Mouse (Mus musculus) hematopoietic multipotent progenitor cell, adult 10-12 weeks (in vitro differentiated cells): ENCODE measurements around the gene Ccl17. TPM values are rescaled to one million over a fixed set of nuclear protein-coding genes. Genes with fewer than 3 reads are reported as not detected.

ENCODE experiments used
- polyA plus RNA-seq: library from polyadenylated mRNA; stranded (reverse); fragments of >175 nt; gene quantifications from 2 replicates; pipeline ENCODE4 v1.2.3, GENCODE M21; 2012; ENCODE audit warnings: low replicate concordance

Gene Ccl17
- polyA plus RNA-seq: not detected in 2 replicates

DNA sequence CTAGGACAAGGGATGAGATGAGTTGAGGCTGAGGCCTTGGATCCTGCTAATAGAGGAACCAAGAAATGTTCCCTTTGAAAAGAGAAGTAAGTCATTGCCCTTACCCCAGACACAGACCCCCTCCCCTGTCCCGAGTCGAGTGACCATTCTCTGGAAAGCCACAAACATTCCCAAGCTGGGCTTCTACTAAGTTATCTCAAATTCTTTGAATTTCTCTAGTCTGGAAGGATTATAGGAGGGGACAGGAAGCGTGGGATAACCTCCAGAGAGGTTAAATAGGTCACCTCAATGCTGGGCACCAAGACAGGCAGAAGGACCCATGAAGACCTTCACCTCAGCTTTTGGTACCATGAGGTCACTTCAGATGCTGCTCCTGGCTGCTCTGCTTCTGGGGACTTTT, at the start of gene Ccl17:
Ccl17 (plus strand) TSS at position 301 of the 400 bp plus-strand sequence.

DNA sequence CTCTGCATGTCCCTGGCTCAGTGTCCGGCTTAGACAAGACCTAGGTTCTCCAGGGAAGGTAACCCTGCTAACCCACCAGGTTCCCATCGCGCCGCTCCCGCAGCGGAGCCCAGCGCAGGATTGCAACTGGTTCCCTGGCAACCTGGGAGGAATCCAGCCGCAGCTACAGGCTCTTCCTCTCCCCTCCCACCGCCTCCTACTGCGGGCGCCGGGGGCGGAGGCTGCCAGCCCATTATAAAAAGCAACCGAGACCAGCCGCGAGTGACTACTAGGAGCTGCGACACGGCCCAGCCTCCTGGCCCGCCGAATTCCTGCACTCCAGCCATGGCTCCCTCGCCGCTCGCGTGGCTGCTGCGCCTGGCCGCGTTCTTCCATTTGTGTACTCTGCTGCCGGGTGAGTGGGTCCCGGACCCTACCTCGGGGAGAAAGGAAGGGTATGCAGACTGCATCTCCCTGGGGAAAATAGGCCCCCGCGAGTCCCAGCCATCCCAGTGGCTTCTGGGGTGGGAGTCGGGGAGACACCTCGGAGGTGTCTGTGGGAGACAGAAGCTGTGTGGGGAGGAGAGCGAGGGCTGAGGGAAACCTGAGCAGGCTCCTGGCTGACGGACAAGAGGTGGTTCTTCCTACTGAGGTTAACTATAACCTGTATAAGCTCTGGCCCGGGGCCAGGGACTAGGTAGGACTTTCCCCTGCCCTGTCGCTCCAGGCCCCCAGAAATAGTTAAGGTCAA, 38.1 kb upstream of the Ccl17 start, which contains the start of gene Cx3cl1:
Cx3cl1 (plus strand) TSS at position 69 of the 730 bp plus-strand sequence.

DNA sequence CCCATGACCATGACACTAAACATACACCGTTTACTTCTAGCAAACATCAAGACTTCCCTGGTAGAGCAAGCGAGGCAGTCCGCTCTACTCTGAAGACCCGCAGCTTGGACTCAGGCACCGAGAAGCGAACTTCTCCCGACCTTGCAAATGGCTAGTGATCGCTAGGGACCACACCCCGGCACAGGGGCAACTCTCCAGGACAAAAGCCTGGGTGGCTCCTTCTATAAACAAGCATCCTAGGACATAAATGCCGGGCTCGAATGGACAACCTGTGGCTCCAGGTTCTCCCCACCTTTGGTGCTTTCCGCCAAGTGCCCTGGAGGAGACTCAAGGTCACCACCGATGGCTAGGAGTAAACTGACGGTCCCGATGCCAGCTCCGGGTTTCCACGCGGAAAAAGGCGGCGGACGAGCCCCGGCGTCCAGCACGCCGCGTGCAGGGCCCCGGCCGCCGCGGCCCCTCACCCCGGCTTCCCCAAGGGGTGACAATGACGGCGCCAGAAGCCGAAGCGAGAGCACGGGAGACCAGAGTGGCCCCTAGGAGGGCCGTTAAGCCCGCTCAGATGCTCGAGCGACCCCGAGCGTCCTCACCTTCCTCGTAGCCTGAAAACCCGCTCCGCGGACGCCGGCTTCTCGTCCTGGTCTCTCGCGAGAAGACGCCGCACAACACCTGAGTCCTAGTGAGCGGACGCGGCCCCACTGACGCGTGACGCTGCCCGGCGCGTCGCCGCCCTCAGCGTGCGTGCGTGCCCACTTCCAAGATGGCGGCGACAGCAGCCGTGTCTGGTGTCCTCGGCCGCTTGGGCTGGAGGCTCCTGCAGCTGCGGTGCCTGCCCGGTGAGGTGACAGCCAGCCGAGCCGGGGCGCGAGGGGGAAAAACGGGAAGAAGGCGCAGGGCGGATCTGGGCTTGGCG, 27.7 kb downstream of the Ccl17 start, which contains the start of the genes Coq9 and Ciapin1:
Coq9 (plus strand) TSS at position 660 of the 913 bp plus-strand sequence.
Ciapin1 (minus strand) TSS at position 697 of the 913 bp plus-strand sequence.

DNA sequence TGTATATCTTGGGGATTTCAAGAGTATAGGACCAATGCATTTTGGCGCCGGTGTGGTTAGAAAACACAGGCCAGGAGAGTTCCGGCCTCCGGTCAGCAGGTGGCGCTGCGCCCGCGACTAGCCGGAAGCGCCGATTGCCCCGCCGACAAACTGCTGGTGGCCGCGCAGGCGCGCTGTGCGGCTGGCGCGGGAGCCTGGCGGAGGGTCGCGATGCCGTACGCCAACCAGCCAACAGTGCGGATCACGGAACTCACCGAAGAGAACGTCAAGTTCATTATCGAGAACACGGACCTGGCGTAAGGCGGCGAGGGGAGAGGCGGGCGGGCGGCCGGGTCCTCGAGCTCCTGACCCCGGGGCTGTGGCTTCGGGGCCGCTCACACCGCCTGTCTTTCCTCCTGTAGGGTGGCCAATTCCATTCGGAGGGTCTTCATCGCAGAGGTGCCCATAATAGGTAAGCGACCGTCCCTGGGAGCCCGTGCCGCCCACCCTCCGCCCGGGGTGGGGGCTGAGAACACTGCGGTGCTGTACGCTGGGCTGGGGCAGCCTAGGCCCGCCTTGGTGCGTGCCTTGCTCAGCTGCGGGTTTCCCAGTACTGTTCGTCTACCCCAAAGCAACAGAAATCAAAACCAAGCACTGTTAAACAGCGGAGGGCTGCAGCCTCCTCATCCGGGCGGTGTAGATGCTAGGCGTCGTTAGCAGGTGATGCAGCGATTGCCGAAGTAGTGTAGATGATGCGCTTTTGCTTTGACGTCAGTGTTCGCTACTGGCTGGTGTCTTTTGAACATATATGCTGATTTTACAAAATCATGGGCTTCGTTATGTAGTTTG, 47.3 kb downstream of the Ccl17 start, which contains the start of gene Polr2c:
Polr2c (plus strand) TSS at position 105 of the 828 bp plus-strand sequence.

Other genes starting within 250 kb of the Ccl17 start
- gene Rspry1, start 208.5 kb upstream of the Ccl17 start, polyA plus RNA-seq: 5.1 and 5.3 TPM in 2 replicates
- gene Fam192a, start 208.5 kb upstream of the Ccl17 start, polyA plus RNA-seq: 20.7 and 42.0 TPM in 2 replicates
- gene Arl2bp, start 143.9 kb upstream of the Ccl17 start, polyA plus RNA-seq: 22.7 and 26.4 TPM in 2 replicates
- gene Pllp, start 114.2 kb upstream of the Ccl17 start, polyA plus RNA-seq: not detected in 2 replicates
- gene Ccl22, start 64.9 kb upstream of the Ccl17 start, polyA plus RNA-seq: 1.9 and 3.2 TPM in 2 replicates
- 0.31 and 0.59 TPM in 2 replicates for gene Cx3cl1, start 38.4 kb upstream of the Ccl17 start, polyA plus RNA-seq
- 51.0 and 128 TPM in 2 replicates for gene Coq9, start 27.9 kb downstream of the Ccl17 start, polyA plus RNA-seq
- 49.1 and 330 TPM in 2 replicates for gene Ciapin1, start 27.9 kb downstream of the Ccl17 start, polyA plus RNA-seq
- 7.3 and 16.5 TPM in 2 replicates for gene Polr2c, start 47.0 kb downstream of the Ccl17 start, polyA plus RNA-seq
- gene Dok4, start 65.9 kb downstream of the Ccl17 start, polyA plus RNA-seq: 2.7 and 5.0 TPM in 2 replicates
- gene Ccdc102a, start 107.6 kb downstream of the Ccl17 start, polyA plus RNA-seq: 9.9 and 24.4 TPM in 2 replicates
- gene Adgrg5, start 113.2 kb downstream of the Ccl17 start, polyA plus RNA-seq: 11.8 and 12.9 TPM in 2 replicates
- 2.7 and 6.2 TPM in 2 replicates for gene Adgrg1, start 164.3 kb downstream of the Ccl17 start, polyA plus RNA-seq
- gene Adgrg3, start 207.2 kb downstream of the Ccl17 start, polyA plus RNA-seq: 3.3 and 5.4 TPM in 2 replicates
- not detected in 2 replicates for gene Drc7, start 244.7 kb downstream of the Ccl17 start, polyA plus RNA-seq